Mouse (Mus musculus) brain, embryonic 14.5 days (tissue): Measurements from ENCODE around the gene Exd1.

Source experiments
- CTCF ChIP-seq: fragments of 200-500 bp; IDR thresholded peaks from 2 replicates; pipeline ENCODE4 v1.5.1; 2012; ENCODE audit warnings: inconsistent platforms, mild to moderate bottlenecking, moderate library complexity, borderline replicate concordance; ENCODE audit not compliant: insufficient read depth, insufficient read length; ENCODE audit errors: extremely low read depth
- POLR2A ChIP-seq: fragments of 200-500 bp; IDR thresholded peaks from 2 replicates; pipeline ENCODE4 v1.6.1; 2012; ENCODE audit warnings: mild to moderate bottlenecking, inconsistent platforms, borderline replicate concordance; ENCODE audit not compliant: poor library complexity, insufficient read depth, insufficient read length, severe bottlenecking; ENCODE audit errors: extremely low read depth

DNA sequence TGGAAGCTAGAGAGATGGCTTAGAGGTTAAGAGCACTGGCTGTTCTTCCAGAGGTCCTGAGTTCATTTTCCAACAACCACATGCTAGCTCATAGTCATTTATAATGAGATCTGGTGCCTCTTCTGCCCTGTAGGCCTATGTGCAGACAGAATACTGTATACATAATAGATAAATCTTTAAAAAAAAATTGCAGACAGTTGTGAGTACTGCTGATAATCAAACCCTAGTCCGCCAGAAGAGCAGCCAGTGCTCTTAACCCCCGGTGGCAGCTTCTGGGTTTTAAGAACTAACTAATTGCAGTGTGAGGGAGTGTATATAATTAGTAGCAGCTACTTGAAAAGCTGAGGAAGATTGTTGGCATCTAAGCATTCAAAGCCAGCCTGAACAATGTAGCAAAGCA is 36.0 kb upstream of the Exd1 start:
- TF ChIP-seq CTCF: no peak
- no peak for TF ChIP-seq POLR2A
